Mouse (Mus musculus): ENCODE results near the gene Hmcn1.

Hmcn1 gene

DNA sequence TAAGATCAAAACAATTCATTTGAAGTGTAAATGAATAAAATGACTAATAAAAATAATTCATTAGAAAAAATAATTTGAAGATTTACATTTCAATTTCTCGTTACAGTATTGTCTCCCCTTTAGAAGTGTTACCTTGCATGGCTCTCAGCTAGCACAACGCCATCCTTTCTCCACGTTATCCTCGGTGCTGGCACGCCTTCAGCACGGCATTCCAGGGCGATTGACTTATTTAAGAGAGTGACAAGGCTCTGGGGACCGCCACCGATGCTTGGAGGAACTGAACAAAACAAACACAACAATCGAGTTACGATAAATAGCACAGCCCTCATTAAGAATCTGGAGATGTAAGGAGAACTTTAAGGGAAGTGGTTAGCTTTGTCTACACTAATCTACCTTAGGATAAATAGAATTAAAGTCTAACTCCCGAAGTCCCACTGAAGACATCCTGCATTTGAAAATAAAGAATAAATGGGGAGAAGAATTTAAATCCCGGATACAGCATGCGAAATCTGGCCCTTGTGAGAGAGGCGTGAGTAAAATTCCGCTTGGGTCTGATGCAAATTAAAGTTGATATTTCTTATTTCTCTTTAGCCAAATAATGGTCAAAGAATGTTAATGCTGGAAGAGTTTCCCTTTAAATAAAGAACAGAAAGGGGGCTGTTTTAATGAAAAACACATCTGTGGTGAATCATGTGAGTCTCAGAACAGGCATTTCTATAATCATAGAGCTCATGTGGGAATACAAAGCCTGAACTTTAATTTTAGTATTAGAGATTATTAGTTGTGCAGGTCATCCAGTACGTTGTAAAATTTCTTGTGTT lies 362.0 kb downstream of the Hmcn1 start:
- no peak for DNase-seq (ENCODE audit: low spot score)

DNA sequence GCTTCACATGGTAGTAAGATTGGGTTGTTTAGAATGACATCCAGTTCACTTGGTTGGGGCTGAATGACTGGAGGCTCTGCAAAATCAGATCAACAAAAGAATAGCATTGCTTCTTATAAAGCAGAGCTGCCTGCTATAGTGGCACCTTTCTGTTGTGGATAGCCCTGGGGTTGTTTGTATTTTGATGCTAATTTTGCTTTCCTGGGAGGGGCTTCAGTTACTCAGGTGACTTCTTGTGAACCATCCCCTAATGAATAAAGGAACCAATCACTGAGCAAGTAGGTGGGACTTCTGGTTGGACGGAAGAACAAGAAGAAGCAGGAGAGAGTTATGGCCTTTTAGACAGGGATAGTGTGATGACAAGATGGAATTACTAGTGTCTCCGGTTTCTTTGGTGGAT lies 370.0 kb downstream of the Hmcn1 start:
- DNase-seq (ENCODE audit: low spot score) = no peak

DNA sequence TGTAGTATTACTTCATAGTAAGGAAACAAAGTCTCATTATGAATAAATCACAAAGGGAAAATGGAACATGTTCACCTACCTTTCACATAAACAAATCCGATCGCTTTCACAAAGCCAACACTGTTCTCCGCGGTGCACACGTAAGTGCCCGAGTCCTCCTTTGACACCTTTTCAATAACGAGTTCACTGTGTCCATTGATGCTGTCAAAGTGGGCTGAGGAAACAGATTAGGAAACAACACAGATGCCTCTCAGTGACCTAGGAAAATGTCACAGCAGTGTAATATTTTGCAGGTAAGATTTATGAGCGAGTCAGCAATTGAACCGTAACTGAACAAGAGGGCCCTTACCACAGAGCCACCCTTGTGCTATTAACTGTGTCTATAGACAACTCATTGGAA lies 382.7 kb downstream of the Hmcn1 start:
- DNase-seq (ENCODE audit: low spot score) = no peak

DNA sequence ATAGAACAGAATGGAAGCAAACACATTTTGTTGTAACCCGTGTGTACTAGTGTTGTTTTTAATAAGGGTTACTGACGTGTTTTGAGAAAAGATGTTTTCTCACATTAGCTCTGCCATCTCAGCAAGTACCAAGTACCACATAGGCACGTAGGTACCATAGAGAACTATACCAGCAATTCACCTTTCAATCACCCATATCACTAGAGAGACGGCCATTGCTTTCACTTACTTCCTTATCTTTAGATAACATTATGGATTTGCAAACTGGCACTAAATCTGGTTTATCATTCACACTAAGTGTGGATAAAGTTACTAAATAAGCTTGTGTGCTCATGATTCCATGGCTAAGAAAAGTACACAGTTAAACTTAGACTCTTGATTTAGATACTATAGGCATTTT lies 387.1 kb downstream of the Hmcn1 start:
- no peak for DNase-seq (ENCODE audit: low spot score)

DNA sequence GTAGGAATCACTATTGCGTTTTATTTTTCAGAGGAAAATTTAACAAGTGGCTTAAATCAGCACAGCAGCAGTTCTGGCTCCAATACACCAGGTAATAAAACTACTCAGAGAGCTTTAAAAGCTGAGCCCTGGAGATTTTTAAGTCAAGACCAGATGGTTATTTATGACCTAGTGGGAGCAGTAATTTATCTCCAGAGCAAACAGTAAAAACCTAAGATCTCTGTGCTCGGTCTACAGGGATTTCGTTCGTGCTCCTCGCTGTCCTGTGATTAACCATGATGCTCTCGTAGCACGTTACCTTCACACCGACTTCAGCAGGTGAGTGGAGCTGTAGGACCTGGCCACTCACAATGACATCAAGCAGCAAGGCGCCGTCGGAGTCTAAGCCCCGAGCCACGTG lies 399.6 kb downstream of the Hmcn1 start:
- no peak for DNase-seq (ENCODE audit: low spot score)

DNA sequence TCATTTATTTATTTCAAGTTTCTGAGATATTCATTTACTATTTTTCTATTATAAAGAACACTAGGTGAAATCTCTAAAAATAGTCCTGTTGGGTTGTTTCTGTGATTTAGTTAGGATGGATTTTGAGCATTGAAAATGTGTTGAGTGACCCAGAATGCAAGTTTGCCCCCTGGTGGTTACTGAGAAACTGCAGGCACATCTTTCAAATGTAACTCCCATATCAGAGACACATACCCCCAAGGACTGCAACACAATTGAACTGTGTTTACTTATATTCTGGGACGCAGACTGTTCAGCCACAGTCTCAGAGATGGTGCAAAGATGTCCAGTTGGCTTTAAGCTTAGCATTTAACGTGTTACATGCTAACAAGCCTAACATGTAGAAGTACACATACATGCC lies 402.0 kb downstream of the Hmcn1 start:
- peak; percentile 61 for DNase-seq (ENCODE audit: low spot score)

DNA sequence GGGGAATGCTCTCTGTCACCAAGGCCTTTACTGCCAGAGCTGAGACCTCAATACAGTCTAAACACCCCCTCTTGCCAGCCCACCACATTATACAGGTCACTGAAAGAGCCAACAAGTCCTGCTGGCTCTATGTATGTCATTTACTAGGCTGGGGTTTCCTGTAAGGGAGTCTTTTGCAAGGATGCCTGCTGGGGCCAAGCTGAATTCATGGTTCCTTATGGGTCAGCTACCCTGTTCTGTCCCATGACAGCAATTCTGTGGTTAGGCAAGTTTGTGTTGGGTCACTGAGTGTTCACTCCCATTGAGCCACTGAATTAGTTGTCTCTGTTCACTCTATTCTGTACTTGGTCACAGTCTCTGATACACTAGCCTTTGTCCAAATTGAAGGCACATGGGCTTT lies 405.8 kb downstream of the Hmcn1 start:
- DNase-seq (ENCODE audit: low spot score) = no peak

DNA sequence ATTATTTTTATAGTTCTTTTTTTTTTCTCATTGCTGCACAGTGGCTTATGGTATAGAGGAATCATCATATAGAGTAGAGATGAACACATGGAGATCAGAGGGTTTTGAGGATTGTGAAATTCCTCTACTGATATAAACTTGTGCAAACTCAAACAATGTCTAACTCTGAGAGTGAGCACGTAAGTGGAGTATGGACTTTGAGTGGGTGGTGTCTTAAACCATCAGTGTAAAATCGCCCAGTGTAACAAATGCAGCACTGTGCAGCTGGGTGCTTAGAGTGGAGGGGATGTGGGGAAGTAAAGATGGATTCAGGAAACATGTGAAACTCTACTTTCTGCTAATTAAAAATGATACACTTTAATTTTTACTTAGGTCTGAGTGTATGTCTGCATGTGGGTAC lies 408.8 kb downstream of the Hmcn1 start:
- no peak for DNase-seq (ENCODE audit: low spot score)

DNA sequence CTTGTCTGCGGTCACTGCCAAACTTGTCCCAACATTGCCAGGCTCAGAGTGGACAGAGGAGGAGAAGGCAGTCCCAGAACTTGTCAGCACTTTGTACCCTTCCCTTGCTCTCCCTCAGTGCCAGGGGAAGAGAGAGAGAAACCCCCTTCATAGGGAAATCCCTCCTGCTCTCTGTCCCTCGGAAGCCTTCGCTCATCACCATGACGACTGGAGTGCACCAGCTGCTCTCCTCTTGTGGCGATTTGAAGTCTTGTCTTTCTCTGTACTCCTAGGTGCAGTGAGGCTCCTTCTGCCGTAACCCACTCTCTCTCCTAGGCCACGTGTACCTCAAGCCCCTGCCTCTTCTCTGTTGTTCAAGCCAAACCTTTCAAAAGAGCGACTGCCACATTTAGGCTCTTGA lies 409.5 kb downstream of the Hmcn1 start:
- DNase-seq (ENCODE audit: low spot score) = no peak

DNA sequence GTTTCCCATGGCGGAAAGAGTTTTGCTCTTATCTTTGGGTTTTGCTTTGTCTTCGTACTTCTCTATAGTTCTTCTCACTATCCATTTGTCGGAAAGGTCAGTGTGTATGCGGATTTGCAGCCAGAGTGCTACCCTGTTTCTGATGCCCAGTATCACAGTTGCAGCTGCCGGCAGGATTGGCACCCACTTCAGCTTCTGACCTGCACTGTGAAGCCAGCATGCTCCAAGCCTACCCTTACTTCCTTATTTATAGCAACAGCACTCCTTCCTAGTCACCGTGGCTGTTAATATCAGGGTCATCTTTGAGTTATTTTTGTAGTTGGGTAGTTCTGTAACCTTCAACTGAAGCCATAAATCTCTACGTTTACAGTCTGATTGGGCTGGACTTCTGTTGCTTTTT lies 412.7 kb downstream of the Hmcn1 start:
- DNase-seq (ENCODE audit: low spot score) = no peak

DNA sequence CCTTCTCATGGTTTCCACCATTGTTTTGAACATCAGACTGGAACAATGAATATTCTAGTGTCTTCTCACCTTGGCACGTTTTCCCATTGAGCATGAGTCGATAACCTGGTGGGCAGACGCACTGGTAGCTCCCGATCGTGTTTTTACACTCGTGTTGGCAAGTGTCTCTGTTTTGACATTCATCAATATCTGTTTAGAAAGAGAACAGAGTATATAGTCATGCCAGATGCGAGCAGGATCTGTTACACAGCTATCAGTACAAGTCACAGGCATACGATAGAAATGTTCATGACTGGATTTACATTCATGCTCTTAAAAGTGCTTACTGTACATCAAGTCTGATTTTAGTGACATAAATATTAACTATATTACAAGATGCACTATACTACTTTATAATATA lies 419.8 kb downstream of the Hmcn1 start:
- no peak for DNase-seq (ENCODE audit: low spot score)

DNA sequence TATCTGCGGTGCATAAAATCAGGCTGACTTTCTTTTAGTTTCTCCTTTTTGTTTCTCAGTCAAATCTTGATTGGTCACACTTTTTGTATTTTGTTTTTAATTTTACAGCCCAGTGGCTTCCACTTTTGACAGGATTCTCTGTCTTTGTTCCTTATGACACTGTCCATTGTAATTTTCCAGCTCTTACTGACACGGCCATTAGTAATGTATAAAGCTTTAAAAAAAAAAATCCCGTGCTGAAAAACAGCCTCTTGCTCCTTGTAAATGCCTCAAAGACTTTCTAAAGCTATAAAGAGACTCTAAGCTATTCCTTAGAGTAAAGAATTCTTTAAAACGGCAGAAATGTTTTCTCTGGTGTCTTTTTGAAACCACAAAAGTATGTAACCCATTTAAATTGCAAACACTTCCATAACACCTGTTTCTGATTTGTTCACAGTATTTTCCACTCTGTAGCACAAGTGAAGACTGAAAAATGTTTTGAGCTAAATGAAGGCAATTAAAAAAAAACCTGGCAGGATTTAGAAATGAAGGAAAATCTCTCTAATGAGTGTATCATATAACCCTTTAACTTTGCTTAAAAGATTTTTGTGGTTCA lies 422.6 kb downstream of the Hmcn1 start:
- DNase-seq (ENCODE audit: low spot score) = no peak

DNA sequence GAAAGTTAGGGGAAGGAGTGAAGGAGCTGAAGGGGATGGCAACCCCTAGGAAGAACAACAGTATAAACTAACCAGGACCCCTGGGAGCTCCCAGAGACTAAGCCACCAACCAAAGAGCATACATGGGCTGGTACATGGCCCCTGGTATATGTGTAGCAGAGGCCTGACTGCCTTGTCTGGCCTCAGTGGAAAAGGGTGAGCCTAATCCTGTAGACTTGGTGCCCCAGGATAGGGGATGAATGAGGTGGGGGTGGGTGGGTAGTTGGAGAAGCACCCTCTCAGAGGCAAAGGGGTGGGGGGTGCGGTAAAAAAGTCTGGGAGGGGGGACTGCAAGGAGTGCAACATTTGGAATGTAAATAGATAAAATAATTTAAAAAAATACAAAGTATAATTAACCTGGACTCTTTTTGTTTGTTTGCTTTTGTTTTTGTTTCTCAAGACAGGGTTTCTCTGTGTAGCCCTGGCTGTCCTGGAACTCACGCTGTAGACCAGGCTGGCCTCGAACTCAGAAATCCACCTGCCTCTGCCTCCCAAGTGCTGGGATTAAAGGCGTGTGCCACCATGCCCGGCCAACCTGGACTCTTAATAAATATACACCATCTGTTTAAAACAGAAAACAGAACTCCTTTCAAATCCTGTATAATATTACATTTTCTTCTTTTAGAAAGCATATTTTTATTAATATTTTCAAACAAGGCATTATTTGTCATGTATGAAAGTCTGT lies 423.3 kb downstream of the Hmcn1 start:
- no peak for DNase-seq (ENCODE audit: low spot score)

DNA sequence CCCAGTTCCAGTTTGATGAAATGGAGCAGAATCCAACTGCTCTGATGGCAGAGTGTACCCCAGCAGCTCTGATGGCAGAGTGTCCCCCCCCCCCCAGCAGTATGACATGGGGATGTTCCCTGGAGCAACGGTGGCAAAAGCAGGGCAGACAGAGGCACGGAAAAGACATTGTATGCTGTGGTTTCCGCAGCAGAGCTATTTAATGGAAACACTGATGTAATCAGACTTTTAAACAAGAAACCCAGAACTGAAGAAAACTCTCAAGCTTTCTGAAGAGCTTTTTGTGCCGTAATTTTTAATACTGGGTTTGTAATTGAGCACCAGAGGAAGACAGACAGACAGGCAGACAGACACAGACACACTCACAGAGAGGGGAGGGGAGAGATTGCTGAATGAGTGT lies 426.9 kb downstream of the Hmcn1 start:
- no peak for DNase-seq (ENCODE audit: low spot score)

DNA sequence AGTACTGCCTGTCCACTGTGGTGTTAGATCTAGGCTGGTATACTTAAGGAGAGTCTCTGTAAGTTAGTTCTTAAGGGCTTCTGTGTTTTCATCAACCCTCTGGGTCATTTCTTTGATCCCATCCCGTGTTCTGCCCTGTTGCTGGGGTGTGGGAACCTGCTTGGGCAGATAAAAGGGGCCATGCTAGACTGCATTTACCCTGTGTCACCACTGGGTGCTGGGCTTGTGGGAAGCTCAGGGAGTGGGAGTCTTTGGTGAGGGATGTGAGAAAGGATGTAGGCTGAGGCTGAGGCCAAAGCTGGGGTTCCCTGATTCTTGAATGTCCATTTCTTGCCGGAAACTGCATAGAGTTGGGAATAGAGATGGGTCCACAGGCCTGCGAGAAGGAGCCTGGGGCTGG lies 436.6 kb downstream of the Hmcn1 start:
- DNase-seq (ENCODE audit: low spot score) = no peak

DNA sequence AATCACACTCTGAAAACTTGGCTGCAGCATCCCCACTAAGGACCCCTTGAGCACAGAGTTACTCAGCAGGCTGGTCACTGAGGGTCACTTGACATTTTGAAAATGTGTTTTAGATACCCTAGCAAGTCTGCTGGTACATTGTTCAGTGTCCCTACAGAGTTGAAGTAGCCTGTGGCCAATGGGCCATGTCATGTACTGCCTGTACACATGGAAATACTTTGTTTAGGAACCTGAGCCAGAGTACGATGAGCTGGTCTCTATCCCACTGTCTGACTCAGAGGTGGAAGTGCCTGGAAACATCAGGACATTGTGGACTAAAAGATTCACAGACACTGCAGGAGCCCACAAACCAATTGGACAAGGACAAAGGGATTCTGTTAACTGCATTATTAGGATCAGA lies 441.8 kb downstream of the Hmcn1 start:
- no peak for DNase-seq (ENCODE audit: low spot score)

DNA sequence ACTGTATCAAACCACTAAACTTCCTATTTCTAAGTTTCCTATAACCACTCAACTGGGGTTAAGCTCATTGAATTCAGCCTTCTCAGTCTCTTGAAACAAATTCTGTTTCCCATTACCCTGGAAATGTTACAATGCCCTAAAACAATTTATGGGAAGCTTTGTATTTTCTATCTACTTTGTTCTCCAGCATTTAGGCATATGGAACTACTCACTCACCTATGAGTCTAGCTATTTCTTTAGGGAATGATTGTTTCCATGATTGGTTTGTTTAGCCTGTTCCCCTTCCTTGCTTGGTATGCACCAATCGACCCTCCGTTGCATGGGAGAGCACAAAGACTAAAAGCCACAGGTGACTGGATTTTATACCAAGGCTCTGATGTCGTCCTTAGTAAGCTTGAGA lies 446.8 kb downstream of the Hmcn1 start:
- DNase-seq (ENCODE audit: low spot score) = no peak

DNA sequence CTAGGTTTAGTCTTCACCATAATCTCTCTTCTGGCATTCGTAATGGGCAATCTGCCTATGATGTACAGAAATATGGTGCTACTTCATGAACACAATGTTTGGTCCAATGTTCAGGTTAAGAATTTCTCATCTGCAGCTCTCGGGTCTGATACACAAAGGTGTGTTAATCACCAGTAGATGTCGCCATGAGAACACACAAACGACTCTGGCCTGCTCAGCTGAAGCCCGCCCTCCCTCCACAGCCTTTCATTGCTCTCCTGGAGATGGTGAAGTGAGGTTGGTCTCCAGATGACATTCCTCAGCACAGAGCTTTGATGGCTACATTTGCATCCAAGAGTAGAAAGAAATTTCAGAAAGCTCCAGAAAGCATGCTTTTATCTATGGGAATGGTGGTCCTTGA lies 453.0 kb downstream of the Hmcn1 start:
- DNase-seq (ENCODE audit: low spot score) = no peak

DNA sequence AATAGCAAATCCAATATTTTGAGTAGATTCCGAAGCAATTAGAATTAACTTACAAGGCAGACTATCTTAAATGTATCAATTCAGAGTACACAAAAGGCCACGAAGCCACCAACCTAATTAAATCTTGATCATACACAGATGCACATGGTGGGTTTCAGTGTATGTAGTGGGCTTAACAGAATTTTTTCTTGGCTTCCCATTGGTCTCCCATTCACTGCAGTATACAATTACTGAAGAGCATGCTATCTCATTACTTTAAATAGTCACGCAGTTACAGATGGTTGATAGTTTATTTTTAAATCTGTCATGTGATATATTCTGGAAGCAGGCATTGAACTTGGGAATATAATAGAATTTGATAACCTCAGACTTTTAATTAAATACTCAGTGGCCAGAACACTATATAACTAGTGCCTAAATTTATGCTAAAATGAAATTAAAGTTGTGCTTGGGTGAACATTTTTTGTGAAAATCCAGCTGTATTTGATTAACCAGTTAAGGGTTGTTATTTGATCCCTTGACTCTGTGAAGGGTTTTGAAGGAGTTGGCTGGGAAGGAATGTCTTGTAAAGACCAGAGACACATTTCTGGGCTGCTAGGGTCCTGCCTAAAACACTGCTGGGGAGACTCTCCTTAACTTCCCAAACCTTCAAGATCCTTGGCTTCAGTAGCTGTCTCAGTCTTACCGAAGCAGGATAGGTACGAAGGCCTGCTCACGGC lies 455.7 kb downstream of the Hmcn1 start:
- no peak for DNase-seq (ENCODE audit: low spot score)

DNA sequence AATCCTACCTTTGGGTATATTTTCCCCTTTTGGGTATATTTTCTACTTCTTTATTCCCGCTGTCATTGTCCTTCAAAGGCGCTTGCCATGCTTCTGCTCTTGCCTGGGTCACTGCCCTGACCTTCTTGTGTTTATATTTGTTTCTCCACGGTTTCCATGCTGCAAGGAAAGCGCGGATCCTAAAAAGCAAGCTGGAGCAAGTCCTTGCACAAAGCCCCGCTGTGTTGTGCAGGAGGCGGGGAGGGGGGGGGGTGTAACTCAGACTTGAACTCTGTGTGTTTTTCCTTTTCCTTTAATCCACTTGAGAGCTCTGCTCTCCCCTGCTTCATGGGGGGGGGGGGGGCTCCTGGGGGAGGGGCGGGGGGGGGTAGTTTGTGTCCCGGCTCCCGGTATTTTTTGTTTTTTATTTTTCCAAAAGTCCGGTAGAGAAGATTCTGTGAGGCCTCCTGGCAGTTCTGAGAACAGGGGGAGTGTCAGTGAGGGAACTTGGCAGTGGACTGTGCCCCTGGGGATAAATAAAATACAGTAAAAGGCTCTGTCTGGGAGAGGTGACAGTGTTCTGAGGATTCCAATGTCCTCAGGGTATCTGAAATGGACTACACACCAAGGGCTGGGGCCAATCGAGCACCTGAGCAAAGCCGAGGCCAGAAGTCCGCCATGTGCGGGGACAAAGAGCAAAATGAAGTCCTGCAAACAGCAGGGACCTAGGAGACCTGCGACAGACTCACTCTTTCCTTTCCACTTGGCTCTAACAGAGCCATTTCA lies 457.3 kb downstream of the Hmcn1 start:
- DNase-seq (ENCODE audit: low spot score) = no peak

DNA sequence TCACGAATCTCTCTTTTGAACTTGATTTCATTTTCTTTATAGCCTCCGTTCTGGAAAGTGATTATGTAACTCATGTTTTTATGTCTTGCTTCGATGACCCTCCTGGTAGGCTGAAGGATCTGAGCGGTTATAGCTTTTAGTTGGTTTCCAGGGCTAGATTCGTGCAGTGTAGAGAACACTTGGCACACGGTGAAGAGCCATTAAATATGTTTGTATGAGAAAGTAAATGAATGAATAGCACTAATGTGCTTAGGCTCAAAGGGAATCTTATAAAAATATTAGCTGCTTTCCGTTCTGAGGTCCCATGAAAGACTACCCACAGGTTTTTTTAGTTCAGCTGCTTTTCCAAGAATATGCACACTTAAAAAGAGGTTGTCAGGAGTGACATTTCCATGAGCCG lies 458.6 kb downstream of the Hmcn1 start:
- no peak for DNase-seq (ENCODE audit: low spot score)

DNA sequence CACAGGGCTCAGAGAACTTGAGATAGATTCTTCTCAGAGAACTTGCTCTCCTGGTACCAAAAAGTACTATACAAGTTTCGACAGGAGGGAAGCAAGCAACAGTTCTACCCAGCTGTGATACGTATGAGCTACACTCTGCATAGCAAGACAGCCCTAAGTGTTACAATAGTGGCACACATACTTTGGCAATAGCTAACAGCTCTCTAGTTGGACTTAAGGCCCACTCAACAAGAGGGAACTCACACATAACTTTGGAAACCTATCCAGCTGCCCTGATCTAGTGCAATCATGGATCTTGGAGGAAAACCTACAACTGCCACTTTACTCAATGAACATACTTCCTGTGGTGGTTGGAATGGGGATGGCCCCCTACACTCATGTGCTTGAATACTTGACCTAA lies 480.2 kb downstream of the Hmcn1 start:
- DNase-seq (ENCODE audit: low spot score) = no peak

Data from layer of hippocampus, adult 11-12 months (tissue).